Mouse (Mus musculus): Measurements from ENCODE around the gene Vmn2r12. TPM values are rescaled to one million over a fixed set of nuclear protein-coding genes. Genes with fewer than 3 reads are reported as not detected.
"Not testable (repeated sequence)": the region's sequence is repeated elsewhere in the genome, so short reads cannot be mapped to it uniquely, and the experiment has no call there.

The Vmn2r12 gene
- under 1 TPM in 1 of 2 experiments, not detected in 1; 0.07 TPM for total RNA-seq (2021)

DNA sequence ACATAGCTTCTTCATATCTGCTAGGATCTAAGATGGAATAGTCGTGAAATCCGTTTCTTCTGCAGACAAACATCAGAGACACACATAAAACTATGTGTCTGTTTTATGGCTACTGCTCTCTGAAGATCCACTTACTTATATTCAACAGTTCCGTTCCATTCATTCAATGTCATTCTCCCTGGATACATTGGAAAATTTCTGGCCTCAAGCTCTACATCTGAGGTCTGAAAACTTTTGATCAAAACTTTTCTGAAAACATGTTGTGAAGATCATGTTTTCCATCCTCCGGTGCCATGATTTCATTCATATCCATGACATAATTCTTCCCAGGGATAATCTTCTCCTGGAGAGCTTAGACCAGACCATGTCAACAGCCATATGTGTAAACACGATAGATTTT is at the start of gene Vmn2r12:
Gene Vmn2r12 (minus strand): TSS at position 101 of the 400 bp plus-strand sequence.
- intact Hi-C loops (cut with DNase I); DNase-seq (ENCODE audit: low spot score in 2 of 2): not testable (repeated sequence)

DNA sequence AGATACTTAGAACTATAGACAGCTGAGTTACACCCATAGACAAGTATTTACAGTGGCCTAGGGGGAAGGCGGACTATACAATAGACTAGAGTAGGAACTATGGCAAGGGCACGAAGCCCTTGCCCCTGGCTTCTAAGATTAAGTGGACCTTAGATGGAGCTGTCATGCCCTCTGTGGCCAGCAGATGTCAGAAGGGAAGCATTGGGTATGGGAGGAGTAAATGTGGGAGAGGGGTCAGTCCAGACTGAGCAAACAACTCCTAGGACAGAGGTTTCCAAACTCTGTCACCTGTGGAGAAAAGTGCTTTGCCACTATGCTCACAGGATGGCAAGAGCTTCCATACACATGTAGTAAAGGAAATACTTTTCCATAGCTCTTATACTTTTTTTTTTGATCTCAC is 41.8 kb upstream of the Vmn2r12 start:
- intact Hi-C loops (cut with DNase I): no loop called here
- no peak for DNase-seq (ENCODE audit: low spot score in 2 of 2)

DNA sequence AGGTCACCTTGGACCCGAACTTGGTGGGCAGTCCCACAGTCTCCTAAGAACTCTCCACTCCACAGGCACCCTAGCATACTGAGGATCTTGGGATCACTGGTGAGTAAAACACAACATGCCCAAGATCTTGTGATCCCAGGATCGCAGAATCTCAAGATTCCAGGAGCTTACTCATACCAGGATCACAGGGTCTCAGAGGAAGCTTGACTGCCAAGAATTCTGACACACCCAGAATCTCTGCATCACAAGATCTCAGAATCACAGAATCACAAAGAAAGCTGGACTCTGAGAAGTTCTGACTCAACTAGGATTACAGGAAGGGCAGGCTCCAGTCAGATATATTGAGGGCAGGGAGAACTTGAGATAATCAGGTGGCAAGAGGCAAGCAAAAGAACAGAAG is 39.0 kb upstream of the Vmn2r12 start:
- intact Hi-C loops (cut with DNase I): no loop called here
- no peak for DNase-seq (ENCODE audit: low spot score in 2 of 2)

DNA sequence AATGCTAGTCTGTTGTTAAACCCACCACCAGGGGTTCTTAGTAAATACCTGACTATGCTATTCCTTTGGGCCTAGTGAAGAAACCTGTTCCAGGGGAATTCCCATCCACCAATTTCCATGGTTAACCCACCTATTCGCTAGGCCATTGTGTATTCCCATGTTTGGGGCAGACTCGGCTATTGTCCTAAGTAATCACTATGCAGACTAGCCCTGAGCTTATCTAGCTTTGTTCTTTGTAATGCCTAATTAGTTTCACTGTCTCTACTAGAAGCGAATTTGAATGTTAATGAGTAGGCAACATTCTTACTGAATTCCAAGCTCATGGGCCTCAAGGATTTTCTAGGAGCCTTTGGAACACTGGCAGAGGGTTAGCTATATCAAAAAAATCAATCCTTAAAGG is 1.3 kb downstream of the Vmn2r12 start:
- intact Hi-C loops (cut with DNase I); DNase-seq (ENCODE audit: low spot score in 2 of 2): not testable (repeated sequence)

DNA sequence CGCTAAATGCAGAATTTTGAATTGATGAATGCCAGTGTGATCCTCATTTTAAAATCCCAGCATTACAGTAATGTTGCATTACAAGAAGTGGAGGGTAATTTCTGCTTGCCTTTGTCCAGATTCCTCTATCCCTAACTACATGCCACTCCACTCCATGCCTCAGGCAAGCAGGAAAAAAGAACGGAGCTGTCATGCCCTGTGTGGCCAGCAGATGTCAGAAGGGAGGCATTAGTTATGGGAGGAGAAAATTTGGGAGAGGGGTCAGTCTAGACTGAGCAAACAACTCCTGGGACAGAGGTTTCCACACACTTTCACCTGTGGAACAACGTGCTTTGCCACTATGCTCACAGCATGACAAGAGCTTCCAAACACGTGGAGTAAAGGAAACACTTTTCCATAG is 25.7 kb downstream of the Vmn2r12 start:
- intact Hi-C loops (cut with DNase I): not testable (repeated sequence)

DNA sequence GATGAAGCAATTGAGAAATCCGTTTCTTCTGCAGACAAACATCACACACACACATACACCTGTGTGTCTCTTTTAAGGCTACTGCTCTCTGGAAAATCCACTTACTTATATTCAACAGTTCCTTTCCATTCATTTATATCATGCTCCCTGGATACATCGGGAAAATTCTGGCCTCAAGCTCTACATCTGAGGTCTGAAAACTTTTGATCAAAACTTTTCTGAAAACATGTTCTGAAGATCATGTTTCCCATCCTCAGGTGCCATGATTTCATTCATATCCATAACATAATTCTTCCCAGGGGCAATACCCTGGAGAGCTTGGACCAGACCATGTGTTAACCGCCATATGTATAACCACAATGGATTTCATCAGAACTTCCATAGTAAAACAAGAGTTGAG is 38.3 kb downstream of the Vmn2r12 start, which contains the start of gene Vmn2r11:
Gene Vmn2r11 (minus strand): TSS at position 101 of the 400 bp plus-strand sequence.
- DNase-seq (ENCODE audit: low spot score in 2 of 2); intact Hi-C loops (cut with DNase I): not testable (repeated sequence)

More for the DNA sequence above, 25.7 kb downstream of the Vmn2r12 start:
- not testable (repeated sequence) for DNase-seq (ENCODE audit: low spot score in 2 of 2)

DNA sequence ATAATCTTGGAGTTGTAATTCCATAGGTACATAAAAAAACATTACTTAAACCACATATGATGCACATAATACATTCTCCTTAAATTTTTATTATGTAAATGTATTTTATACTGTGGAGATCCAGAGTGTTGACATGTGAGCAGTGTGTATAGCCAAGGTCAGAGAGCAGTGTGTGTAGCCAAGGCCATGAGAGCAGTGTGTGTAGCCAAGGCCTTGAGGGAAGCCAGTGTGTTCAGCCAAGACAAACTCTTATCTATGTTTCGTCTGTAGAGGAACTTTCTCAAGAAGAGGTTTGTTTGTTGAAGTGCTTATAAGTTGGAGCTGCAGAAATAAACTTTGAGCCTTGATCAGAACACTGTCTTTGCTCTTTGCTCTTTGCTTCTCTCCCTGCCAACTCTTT is 42.5 kb downstream of the Vmn2r12 start:
- intact Hi-C loops (cut with DNase I): no loop called here
- DNase-seq (ENCODE audit: low spot score in 2 of 2): no peak

Other genes starting within 250 kb of the Vmn2r12 start
- gene Vmn2r9, start 245.3 kb downstream of the Vmn2r12 start, total RNA-seq (2021): not detected
- gene Vmn2r10, start 91.4 kb downstream of the Vmn2r12 start, total RNA-seq (2021): not detected
- not detected for gene Vmn2r11, start 38.4 kb downstream of the Vmn2r12 start, total RNA-seq (2021)
- gene Vmn2r13, start 94.2 kb upstream of the Vmn2r12 start, total RNA-seq (2021): not detected
- gene Vmn2r14, start 126.8 kb upstream of the Vmn2r12 start, total RNA-seq (2021): not detected
- gene Vmn2r15, start 199.7 kb upstream of the Vmn2r12 start, total RNA-seq (2021): not detected
- gene Vmn2r16, start 232.2 kb upstream of the Vmn2r12 start, total RNA-seq (2021): not detected